Mouse (Mus musculus): ENCODE data around the gene Galnt4.

Gene Galnt4

DNA sequence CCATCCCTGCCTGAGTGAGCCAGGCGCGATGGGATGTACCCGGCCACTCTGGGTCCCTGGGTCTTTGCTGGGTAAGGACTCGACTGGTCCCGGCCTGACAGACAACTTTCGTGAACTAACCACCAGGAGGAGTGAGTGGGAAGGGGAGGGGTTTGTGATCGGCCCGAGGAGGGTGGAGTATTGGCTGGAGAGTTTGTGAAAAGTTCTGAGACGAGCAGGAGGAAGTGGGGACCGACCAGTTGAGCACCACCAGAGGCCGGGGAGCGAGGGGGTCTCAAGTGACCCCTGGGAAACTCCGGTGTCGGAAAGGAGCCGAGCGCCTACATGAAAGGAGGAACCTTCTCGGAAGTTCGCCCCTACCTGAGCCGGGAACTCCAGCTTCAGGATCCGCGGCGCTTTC is at the start of gene Galnt4:
Galnt4 (plus strand) TSS at position 196 of the 400 bp plus-strand sequence.
- DNase-seq (ENCODE audit: low spot score in 2 of 2), result peak; percentile 49 to 59

GRCm38 (mm10) chr10:99060588-99060987 is 47.4 kb upstream of the Galnt4 start:
- no peak for DNase-seq (ENCODE audit: low spot score in 2 of 2)

- no peak for DNase-seq (ENCODE audit: low spot score in 2 of 2)
Measured at GRCm38 (mm10) chr10:99061418-99061817, 46.5 kb upstream of the Galnt4 start.

- no peak for DNase-seq (ENCODE audit: low spot score in 2 of 2)
Measured at GRCm38 (mm10) chr10:99062546-99062945, 45.4 kb upstream of the Galnt4 start.

GRCm38 (mm10) chr10:99076113-99076895 is 31.7 kb upstream of the Galnt4 start:
- peak; percentile 56 to 67 for DNase-seq (ENCODE audit: low spot score in 2 of 2)

DNA sequence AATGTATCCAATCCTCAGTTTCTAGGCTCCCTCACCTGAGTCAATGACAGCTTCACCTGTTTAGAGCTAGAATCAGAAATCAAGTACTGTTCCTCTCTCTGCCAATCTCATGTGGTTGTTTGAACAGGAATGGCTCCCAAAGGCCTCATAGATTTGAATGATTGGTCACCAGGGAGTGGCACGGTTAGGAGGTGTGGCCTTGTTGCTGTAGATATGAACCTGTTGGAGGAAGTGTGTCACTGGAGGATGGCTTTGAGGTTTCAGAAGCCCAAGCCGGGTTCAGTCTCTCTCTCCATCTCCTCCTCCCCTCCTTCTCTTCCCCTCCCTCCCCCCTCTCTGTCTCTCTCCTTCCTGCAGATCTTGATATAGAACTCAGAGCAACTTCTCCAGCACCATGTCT is 29.3 kb upstream of the Galnt4 start:
- no peak for DNase-seq (ENCODE audit: low spot score in 2 of 2)

DNA sequence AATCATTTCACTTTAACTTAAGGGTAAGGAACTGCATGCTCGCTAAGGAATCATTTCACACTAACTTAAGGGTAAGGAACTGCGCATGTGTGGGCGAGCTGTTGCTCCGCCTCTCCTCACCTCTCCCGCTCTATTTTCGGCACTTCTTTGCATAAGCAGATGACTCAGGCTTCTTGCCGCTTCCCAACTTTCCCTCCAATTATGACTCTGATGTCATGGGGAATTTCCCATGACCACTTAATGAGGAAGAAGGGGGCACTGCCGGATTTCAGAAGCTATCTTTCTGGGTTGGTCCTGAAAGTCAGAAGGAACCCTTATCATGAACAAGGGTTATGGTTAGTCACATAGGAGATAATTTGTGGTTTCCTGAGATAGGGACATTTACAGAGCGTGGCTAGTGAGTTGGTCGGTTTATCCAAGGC is 26.4 kb upstream of the Galnt4 start:
- DNase-seq (ENCODE audit: low spot score in 2 of 2), result peak; percentile 61 to 81

- no peak for DNase-seq (ENCODE audit: low spot score in 2 of 2)
Measured at GRCm38 (mm10) chr10:99083431-99084003, 24.4 kb upstream of the Galnt4 start.

DNA sequence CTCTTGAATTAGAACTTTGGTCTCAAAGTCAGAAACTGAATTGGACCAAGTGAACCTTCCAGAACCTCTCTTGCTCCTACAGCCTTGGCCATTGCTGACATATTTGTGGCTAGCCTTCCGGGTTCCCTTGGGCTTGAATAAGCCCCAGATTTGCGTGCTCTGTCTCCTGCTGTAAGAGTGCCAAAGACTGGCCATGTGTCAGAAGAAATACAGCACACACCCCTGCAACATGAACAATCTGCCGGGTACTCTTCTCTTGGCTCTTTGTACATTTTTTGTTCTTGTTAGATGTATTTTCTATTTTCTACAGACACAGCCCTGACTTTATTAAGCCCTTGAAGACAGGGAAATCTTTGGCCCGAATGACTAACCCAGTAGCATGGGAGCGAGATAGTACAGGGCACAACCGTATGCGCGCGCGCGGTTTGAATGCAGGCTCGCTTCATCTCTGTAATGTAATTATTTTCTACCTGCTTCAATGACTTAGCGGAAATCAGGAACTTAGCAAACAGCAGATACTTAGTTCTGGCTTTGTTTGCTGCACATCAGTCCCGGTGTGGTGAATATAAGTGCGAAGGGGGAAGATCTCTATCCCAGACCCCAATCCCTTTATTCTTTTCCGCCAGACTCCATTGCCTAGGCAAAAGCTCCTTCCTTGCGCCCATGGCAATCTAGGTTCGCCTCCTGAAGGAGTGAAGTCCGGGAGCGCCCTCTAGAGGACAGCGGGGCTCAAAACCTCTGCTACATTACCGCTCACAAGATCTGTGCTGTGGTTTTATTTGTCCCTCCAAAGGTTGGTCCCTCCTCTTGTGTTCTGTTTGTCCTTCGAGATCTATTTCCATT is 23.3 kb upstream of the Galnt4 start:
- DNase-seq (ENCODE audit: low spot score in 2 of 2), result peak; percentile 91 to 92

GRCm38 (mm10) chr10:99085240-99085587 is 22.7 kb upstream of the Galnt4 start:
- DNase-seq (ENCODE audit: low spot score in 2 of 2), result no peak

DNA sequence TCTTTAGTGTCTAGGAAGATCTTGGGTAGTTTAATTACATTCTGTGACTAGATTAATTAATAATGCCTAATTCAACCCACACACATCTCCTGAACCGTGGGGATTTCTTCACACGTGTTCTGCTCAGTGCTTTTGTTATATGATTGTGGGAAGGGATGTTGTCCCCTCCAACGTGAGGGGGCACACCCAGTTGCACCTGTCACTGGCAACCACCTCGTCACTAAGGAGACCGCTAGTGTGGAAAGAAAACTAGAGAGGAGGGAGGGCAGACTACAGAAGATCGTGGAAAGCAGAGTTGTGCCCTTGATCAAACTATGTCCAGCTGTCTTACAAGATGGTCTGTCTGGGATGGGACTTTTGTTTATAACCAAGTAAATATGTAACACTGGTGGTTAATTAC is 21.9 kb upstream of the Galnt4 start:
- no peak for DNase-seq (ENCODE audit: low spot score in 2 of 2)

- DNase-seq (ENCODE audit: low spot score in 2 of 2), result no peak
Measured at GRCm38 (mm10) chr10:99089906-99090305, 18.1 kb upstream of the Galnt4 start.

DNA sequence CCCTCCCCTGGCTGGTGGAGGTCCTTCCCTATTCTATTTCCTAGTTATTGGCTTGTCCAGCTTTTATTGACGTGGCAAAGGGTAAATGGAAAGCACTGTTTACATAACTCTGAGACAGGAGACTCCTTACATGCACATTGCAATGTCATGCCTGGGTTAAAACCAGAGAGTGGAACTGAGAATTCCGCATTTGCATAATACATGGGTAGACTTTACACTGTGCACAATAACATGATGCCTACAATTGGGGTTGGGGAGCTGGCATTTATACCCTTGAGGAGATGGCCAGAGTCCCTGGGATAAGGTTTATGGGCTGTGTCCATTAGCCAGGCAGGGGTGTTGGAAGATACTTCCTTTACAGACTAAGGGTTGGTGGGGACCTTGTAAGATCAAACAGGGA is 14.6 kb upstream of the Galnt4 start:
- no peak for DNase-seq (ENCODE audit: low spot score in 2 of 2)

DNA sequence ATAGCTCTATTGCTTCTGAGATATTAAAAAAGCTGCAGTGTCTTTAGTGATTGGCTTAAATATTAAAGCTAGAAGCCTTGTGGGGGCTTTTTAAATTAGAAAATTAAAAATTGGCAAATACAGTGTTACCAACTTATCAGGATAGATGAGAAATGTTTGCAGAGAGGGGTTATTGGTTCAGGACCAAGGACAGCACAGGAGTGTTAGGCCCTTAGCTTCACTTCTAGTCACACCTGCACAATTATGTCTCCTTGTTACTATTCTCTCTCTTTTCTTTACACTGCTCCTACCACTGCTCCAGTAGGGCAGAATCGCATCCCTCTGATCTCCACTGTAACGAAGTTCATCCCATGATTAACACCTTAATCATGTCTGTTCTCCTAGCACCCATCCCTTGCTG is 12.8 kb upstream of the Galnt4 start:
- no peak for DNase-seq (ENCODE audit: low spot score in 2 of 2)

GRCm38 (mm10) chr10:99097374-99097773 is 10.6 kb upstream of the Galnt4 start:
- DNase-seq (ENCODE audit: low spot score in 2 of 2), result peak in 1 of 2 experiments; percentile 64

DNA sequence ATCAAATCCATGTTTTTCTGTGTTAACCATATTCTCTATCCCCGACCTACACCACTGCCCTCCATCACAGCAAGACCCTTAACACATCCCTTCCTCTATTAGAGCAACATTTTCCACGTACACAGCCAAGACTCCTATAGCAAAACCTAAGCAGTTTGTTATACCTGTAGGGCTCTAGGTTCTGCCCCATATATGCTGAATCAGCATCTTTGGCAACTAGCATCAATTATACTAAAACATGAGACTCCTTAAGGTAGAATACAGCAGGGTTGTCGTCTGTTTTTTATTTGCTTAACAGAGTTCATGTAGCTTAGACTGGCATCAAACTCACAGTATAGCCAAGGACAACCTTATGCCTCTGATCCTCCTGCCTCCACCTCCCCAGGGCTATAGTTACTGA is 2.4 kb upstream of the Galnt4 start:
- no peak for DNase-seq (ENCODE audit: low spot score in 2 of 2)

- DNase-seq (ENCODE audit: low spot score in 2 of 2), result no peak
Measured at GRCm38 (mm10) chr10:99106311-99106702, 1.7 kb upstream of the Galnt4 start.

DNA sequence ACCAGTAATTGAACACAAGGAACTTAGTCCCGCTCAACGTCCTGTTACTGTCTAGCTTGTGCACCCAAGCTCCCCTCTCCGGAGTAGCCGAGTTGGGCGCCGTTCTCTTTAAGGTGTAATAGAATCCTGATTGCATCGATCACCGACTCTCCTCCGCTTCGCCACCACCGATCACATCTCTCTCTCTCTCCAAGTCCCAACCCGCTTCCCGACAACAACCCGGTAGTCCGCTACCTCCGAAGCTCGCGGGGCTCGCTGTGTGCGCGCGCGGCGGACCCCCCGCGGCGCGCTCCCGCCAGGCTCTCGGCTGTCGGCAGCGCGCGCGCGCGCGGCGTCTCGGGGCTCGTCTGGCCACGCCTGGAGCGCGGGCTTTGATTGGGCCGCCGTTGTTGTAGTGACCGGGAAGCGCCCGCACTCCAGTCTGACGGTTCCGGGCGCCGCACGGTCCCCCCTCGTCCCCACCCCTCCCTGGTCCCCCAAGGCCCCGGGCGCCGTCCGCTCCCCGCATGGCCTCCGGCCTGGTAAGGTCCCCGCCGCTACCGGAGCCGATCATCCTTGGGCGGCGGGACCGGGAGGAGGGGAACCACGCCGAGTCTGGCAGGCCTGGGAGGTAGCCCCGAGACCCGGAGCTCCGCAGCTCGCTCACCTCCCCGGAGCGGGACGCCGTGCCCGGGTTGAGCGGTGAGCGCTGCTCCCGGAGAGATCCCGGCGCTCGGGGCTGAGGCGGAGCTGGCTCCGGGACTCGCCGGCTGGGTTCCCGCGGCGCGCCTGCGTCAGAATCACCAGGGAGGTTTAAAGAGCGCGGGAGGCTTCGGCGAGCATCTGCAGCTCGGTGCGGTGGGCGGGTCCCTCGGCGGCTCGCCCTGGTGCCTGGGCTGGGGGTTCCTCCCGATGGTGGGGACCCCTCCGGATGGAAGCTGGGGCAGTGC is 992 bp upstream of the Galnt4 start, which contains the start of gene Poc1b:
Poc1b (plus strand) TSS at position 334 of the 929 bp plus-strand sequence.
- peak; percentile 76 to 79 for DNase-seq (ENCODE audit: low spot score in 2 of 2)

DNA sequence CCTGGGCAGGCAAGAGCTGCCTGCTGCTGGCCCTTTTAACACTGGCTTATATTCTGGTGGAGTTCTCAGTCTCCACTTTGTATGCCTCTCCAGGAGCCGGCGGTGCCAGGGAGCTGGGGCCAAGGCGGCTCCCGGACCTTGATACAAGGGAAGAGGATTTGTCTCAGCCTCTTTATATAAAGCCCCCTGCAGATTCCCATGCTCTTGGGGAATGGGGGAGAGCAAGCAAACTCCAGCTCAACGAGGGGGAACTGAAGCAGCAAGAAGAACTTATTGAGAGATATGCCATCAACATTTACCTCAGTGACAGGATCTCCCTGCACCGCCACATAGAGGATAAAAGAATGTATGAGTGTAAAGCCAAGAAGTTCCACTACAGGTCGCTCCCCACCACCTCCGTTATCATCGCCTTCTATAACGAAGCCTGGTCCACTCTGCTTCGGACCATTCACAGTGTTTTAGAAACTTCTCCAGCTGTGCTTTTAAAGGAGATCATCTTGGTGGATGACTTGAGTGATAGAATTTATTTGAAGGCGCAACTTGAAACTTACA is 548 bp downstream of the Galnt4 start:
- DNase-seq (ENCODE audit: low spot score in 2 of 2), result no peak

DNA sequence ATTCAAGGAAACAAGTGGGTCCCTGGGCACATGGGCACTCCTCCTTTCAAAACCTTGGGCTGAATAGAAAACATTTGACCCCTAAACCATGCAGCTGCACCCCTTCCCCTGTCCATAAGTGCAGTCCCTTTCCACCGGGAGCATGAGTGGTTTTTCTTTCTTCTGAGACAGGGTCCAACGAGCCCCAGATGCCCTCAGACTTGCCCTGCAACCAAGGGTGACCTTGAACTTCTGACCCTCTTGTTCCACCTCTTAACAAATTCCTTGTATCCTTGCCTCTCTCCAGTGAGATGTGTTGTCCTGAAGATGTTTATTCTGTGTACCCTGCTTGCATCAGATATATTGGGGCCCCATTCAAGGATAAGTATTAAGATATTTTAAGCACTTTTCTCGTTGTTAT is 5.6 kb downstream of the Galnt4 start:
- no peak for DNase-seq (ENCODE audit: low spot score in 2 of 2)

- DNase-seq (ENCODE audit: low spot score in 2 of 2), result no peak
Measured at GRCm38 (mm10) chr10:99114295-99114694, 6.3 kb downstream of the Galnt4 start.
